Mouse (Mus musculus) cerebellum, adult 2 months (tissue): ENCODE measurements around the gene Ttc6.

Experiments
- CTCF ChIP-seq: fragments of 200-500 bp; IDR thresholded peaks from 2 replicates; pipeline ENCODE4 v1.5.1; 2011; ENCODE audit warnings: low read depth, mild to moderate bottlenecking, control low read depth, low read length, moderate library complexity, borderline replicate concordance; ENCODE audit not compliant: insufficient read depth
- POLR2A ChIP-seq: fragments of 200-500 bp; IDR thresholded peaks from 2 replicates; pipeline ENCODE4 v1.6.1; 2011; ENCODE audit warnings: low read length, control low read depth, borderline replicate concordance; ENCODE audit not compliant: insufficient read depth

- TF ChIP-seq CTCF = no peak
- no peak for TF ChIP-seq POLR2A
These were observed 11.6 kb upstream of the Ttc6 start for GRCm38 (mm10) chr12:57552286-57552685.
